Mouse (Mus musculus): ENCODE results near the gene Tas2r105.

Tas2r105 gene

GRCm38 (mm10) chr6:131687395-131687794 is at the start of gene Tas2r105:
Gene Tas2r105 (minus strand): TSS chr6:131687495.
- DNase-seq (ENCODE audit: low read depth) = no peak

GRCm38 (mm10) chr6:131712803-131713202 is 25.5 kb upstream of the Tas2r105 start:
- no peak for DNase-seq (ENCODE audit: low read depth)

GRCm38 (mm10) chr6:131689963-131690362 is 2.7 kb upstream of the Tas2r105 start, which contains the start of gene Tas2r114:
Gene Tas2r114 (minus strand): TSS chr6:131690063.
- DNase-seq (ENCODE audit: low read depth) = no peak

GRCm38 (mm10) chr6:131685644-131686043 is 1.7 kb downstream of the Tas2r105 start, which contains the start of gene Tas2r104:
Gene Tas2r104 (minus strand): TSS chr6:131685744.
- DNase-seq (ENCODE audit: low read depth) = no peak

DNA sequence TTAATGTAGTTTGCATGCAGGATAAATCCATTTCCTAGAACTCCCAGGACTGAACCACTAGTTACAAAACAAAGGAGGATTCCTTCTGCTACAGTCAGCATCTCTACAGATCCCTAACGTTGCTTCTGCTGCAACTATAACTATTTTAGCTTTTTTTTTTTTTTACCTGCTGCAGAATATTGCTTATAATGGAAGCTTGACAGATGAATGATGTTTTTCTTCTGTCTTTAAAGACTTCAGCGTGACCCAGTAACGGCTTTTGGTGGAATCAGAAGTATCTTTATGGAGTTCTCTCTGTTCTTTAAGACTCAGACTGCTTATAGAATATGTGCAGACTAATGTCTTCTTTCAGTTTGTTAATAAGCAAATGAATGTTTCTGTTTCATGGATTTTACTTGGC is 8.5 kb downstream of the Tas2r105 start, which contains the start of gene Tas2r106:
Gene Tas2r106 (minus strand): TSS at position 101 of the 400 bp plus-strand sequence.
- no peak for DNase-seq (ENCODE audit: low read depth)

GRCm38 (mm10) chr6:131660049-131660448 is 27.2 kb downstream of the Tas2r105 start, which contains the start of gene Tas2r107:
Gene Tas2r107 (minus strand): TSS chr6:131660149.
- DNase-seq (ENCODE audit: low read depth) = no peak
